Mouse (Mus musculus) intestine, embryonic 16.5 days (tissue): ENCODE data around the gene Car15. TPM values are rescaled to one million over a fixed set of nuclear protein-coding genes. Genes with fewer than 3 reads are reported as not detected.
A peak's percentile ranks its signal among the peaks of the same experiment; 100 is the strongest.

Experiments used
- ATAC-seq: fragments of 200-750 bp; cut with Nextera tagmentation; 2 replicates; pipeline ENCODE4 v1.8.0; 2017; ENCODE audit warnings: moderate TSS enrichment, moderate library complexity
- H3K27ac ChIP-seq: fragments of 300-500 bp; sonication (generic); 2 replicates; pipeline ENCODE4 v1.5.1; 2014; ENCODE audit warnings: mild to moderate bottlenecking, low read length
- H3K27me3 ChIP-seq: fragments of 300-500 bp; sonication (generic); replicated peaks from 2 replicates; pipeline ENCODE4 v1.6.1; 2014; ENCODE audit warnings: low read length, control low read depth, mixed read lengths; ENCODE audit not compliant: control insufficient read depth, insufficient read depth
- H3K36me3 ChIP-seq: fragments of 300-500 bp; sonication (generic); 2 replicates; pipeline ENCODE4 v1.6.1; 2014; ENCODE audit warnings: low read length, control low read depth; ENCODE audit not compliant: control insufficient read depth, insufficient read depth
- H3K4me1 ChIP-seq: fragments of 300-500 bp; sonication (generic); 2 replicates; pipeline ENCODE4 v1.6.1; 2014; ENCODE audit warnings: low read length, control low read depth, mixed read lengths; ENCODE audit not compliant: control insufficient read depth, insufficient read depth
- H3K4me2 ChIP-seq: fragments of 300-500 bp; sonication (generic); 2 replicates; pipeline ENCODE4 v1.6.1; 2014; ENCODE audit warnings: low read depth, low read length, control low read depth
- H3K4me3 ChIP-seq: fragments of 300-500 bp; sonication (generic); 2 replicates; pipeline ENCODE4 v1.5.1; 2014; ENCODE audit warnings: mild to moderate bottlenecking, low read length
- H3K9ac ChIP-seq: fragments of 300-500 bp; sonication (generic); 2 replicates; pipeline ENCODE4 v1.6.1; 2014; ENCODE audit warnings: low read depth, low read length
- H3K9me3 ChIP-seq: fragments of 300-500 bp; sonication (generic); 2 replicates; pipeline ENCODE4 v1.6.1; 2016; ENCODE audit warnings: low read length, control low read depth; ENCODE audit not compliant: control insufficient read depth
- WGBS: fragments of 180-500 bp; shearing (Covaris S2); extraction: QIAGEN DNeasy Blood & Tissue Kit; methylation state at CpG from one replicate; pipeline ENCODE4 v1.1.7; 2014; 5-methylcytosine and 5-hydroxymethylcytosine counted together
- polyA plus RNA-seq: library from polyadenylated mRNA; unstranded; fragments of >200 nt; fragmentation: Nextera tagmentation; extraction: Ambion mirVana; gene quantifications from 2 replicates; pipeline ENCODE4 v1.2.1, GENCODE M21; 2015

Gene Car15
- polyA plus RNA-seq, 1 experiment from 2014 or later, result 1.2 TPM

DNA sequence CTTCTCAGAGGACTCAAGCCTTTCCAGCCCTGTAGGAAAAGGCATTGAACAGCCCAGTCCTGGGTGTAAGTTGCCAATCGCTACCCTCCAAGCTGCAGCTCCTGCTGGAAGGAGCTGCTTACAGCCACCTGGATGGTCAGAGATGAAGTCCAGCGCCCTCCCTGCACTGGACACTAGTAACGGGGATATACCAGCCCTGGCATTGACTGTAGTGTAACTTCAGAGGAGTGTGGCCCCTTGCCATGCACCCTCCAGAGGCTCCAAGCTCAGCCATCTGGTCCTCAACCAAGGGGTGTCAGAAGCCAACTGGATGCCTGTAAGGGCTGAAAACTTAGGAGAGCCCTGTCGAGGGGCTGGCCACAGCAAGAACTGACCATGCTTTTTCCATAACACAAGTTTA, 1.8 kb upstream of the Car15 start:
- no peaks in the 10 kb centered on the region for H3K4me1 ChIP-seq
- peaks cover 13% of the 10 kb centered on the region for H3K27me3 ChIP-seq
- H3K27ac ChIP-seq, result no peak overlapping the region
- H3K4me3 ChIP-seq, result no peak overlapping the region
- peaks cover 22% of the 10 kb centered on the region for H3K36me3 ChIP-seq
- 89% methylated on average over 4 of the region's 4 CpGs for WGBS
- H3K9ac ChIP-seq, result no peak overlapping the region
- ATAC-seq, result no peak
- no peaks in the 10 kb centered on the region for H3K9me3 ChIP-seq
- no peak overlapping the region for H3K4me2 ChIP-seq

DNA sequence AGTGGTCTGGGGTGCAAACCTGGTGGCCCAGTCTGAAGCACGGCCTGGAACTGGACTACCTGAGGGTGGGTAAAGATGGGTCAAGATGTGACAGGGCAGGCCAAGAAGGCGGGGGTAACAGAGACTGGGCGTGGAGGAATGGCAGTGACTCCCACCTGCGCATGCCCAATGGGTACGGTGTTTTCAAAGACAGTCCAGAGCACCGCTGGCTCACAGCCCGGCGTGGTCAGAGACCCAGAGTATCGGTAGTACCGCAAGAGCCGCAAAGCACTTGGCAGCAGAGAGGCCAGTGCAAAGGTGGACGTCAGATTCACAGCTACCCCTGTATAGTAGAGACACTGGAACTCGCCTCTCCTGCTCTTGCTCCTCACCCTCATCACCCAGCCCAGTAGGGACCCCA, 2.7 kb downstream of the Car15 start:
- Histone ChIP-seq H3K36me3 (no peaks in the 10 kb centered on the region), H3K27me3 (peaks cover 56% of the 10 kb centered on the region), H3K27ac (no peak overlapping the region), H3K4me1 (peaks cover 10% of the 10 kb centered on the region), H3K9ac (no peak overlapping the region), H3K4me3 (no peak overlapping the region), H3K9me3 (no peaks in the 10 kb centered on the region), H3K4me2 (no peak overlapping the region)
- WGBS, result 47% methylated on average over 13 of the region's 13 CpGs
- ATAC-seq, result no peak

DNA sequence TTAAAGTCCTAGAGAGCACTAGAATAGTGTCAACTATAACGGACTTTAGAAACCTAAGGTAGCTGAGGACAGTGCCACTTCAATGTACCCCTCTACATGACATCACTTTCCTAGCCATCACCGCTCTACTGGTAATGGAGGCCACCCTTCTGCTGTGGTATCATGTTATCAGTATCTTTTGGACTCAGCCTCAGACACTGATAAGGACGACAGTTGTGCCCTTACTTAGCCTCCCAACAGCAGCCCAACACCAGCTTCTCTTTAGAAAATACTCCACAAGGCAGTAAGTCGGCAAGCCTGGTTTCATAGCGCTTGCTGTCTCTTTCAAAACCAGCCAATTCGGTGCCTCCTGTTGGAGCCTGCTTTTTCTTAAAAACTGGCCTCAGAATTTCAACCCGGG, 3.6 kb downstream of the Car15 start:
- Histone ChIP-seq H3K4me1 (peaks cover 10% of the 10 kb centered on the region), H3K9ac (no peak overlapping the region), H3K4me2 (peak overlapping the region; percentile 99; the same call in 1 of the 2 replicates), H3K9me3 (no peaks in the 10 kb centered on the region), H3K27me3 (peaks cover 56% of the 10 kb centered on the region), H3K4me3 (peak overlapping the region; percentile 61), H3K36me3 (no peaks in the 10 kb centered on the region), H3K27ac (no peak overlapping the region)
- 52% methylated on average over 7 of the region's 7 CpGs for WGBS
- no peak for ATAC-seq

DNA sequence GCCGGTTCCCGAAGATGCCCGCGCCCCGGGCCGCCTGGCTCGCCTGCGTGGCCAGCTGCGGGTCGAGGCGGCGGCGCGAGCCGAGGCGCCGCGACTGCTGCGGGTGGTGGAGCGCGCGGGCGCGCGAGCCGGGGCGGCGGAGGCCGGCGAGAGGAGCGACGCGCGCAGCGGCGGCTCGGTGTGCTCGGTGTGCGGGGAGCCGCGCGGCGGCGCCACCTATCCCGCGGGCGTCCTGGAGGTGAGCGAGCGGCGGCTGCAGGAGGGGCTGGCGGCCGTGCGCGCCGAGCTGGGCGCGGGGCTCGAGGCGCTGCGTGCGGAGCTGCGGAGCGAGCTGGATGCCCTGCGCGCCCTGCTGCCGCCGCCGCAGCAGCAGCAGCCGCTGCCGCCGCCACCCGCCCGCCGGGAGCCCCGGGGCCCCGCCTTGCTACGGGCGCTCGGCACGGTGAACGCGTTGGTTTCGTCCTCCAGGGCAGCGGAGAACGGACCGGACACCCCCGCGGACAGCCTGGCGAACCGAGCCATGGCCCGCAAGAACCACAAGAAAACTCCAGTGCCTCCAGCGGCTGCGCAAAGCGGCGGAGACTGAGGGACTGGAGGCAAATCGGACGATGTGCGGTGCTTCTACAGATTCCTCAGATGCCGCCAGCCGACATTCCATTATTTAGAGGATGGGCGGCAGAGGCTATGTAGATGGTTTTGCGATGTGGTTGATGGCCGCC, 4.3 kb downstream of the Car15 start:
- H3K27me3 ChIP-seq, result peaks cover 56% of the 10 kb centered on the region
- peak overlapping the region; percentile 64 for H3K9ac ChIP-seq
- no peaks in the 10 kb centered on the region for H3K36me3 ChIP-seq
- peak overlapping the region; percentile 99 for H3K4me2 ChIP-seq
- peak; percentile 58 for ATAC-seq
- WGBS, result under 1% methylated on average over 91 of the region's 103 CpGs
- no peak overlapping the region for H3K27ac ChIP-seq
- peak overlapping the region; percentile 61 for H3K4me3 ChIP-seq
- H3K9me3 ChIP-seq, result no peaks in the 10 kb centered on the region
- H3K4me1 ChIP-seq, result peaks cover 10% of the 10 kb centered on the region

DNA sequence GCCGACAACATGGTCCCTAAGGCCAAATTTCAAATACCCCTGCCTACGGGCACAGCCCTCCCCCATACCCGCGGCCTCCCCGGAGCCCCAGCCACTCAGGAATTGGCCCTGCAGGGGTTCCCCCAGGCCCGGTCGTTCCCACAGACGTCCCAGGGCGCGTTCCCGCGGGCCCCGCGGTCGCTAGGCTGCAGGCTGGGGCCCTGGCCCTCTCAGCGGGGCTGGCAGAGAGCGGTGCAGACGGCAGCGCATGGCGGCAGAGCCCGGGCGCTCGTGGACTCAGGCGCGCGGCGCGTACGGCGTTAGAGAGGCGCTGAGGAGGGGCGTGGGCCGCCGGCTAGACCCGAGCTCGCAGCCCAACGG, 4.9 kb downstream of the Car15 start:
- Histone ChIP-seq H3K36me3 (no peaks in the 10 kb centered on the region), H3K9me3 (no peaks in the 10 kb centered on the region), H3K27me3 (peaks cover 56% of the 10 kb centered on the region), H3K27ac (no peak overlapping the region), H3K9ac (peak overlapping the region; percentile 64), H3K4me1 (peaks cover 10% of the 10 kb centered on the region), H3K4me2 (peak overlapping the region; percentile 99), H3K4me3 (peak overlapping the region; percentile 61)
- under 1% methylated on average over 37 of the region's 37 CpGs for WGBS
- ATAC-seq, result peak; percentile 70

DNA sequence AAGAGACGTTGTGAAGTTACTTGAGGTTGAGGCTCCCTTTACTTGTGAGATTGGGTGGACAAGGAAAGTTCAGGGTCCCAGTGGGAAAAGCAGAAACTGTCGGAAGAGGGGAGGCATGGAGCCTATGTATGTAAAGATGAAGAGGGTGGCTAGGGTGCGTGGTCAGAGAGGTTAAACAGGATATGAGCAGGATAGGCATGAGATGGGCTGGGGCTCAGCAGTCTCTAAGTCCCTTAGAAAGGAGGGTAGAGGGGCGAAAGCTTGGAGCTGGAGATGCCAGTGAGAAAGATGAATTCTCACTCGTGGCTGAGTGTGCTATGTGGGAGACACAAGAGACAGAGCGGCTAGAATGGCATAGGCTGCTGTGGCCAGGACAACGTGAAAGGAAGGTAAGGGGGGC, 5.3 kb downstream of the Car15 start, which contains the start of gene B830017H08Rik:
B830017H08Rik (plus strand) TSS at position 301 of the 400 bp plus-strand sequence.
- Histone ChIP-seq H3K4me2 (peak within 1 kb of the TSS; percentile 99), H3K9me3 (no peaks in the 10 kb centered on the region), H3K27ac (no peak within 1 kb of the TSS), H3K9ac (peak within 1 kb of the TSS; percentile 64), H3K4me3 (peak within 1 kb of the TSS; percentile 61), H3K36me3 (no peaks in the 10 kb centered on the region), H3K27me3 (peaks cover 56% of the 10 kb centered on the region), H3K4me1 (peaks cover 10% of the 10 kb centered on the region)
- WGBS, result 30% methylated on average over 7 of the region's 7 CpGs
- no peak for ATAC-seq

DNA sequence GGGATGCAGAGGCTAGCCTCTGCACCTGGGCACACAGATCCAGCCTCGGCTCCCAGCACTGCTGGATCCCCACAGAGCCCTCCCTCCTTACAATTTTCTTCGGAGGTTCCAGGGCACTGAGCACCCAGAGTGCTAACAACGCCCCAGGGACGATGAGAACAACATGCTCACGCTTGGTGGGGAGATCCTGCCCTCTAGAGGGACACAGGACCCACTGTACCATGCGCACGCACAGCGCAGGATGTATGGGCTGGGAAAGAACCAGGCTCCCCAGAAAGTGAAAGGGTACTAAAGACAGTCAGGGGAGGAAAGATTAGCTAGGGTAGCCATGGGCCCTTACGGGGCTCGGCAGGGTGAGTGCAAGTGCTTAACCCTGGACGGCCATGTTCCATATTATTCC, 6.4 kb downstream of the Car15 start:
- Histone ChIP-seq H3K4me2 (no peak overlapping the region), H3K4me1 (peaks cover 10% of the 10 kb centered on the region), H3K9ac (no peak overlapping the region), H3K4me3 (no peak overlapping the region), H3K36me3 (no peaks in the 10 kb centered on the region), H3K27ac (no peak overlapping the region), H3K9me3 (no peaks in the 10 kb centered on the region), H3K27me3 (peaks cover 56% of the 10 kb centered on the region)
- WGBS, result 20% methylated on average over 11 of the region's 11 CpGs
- ATAC-seq, result no peak

DNA sequence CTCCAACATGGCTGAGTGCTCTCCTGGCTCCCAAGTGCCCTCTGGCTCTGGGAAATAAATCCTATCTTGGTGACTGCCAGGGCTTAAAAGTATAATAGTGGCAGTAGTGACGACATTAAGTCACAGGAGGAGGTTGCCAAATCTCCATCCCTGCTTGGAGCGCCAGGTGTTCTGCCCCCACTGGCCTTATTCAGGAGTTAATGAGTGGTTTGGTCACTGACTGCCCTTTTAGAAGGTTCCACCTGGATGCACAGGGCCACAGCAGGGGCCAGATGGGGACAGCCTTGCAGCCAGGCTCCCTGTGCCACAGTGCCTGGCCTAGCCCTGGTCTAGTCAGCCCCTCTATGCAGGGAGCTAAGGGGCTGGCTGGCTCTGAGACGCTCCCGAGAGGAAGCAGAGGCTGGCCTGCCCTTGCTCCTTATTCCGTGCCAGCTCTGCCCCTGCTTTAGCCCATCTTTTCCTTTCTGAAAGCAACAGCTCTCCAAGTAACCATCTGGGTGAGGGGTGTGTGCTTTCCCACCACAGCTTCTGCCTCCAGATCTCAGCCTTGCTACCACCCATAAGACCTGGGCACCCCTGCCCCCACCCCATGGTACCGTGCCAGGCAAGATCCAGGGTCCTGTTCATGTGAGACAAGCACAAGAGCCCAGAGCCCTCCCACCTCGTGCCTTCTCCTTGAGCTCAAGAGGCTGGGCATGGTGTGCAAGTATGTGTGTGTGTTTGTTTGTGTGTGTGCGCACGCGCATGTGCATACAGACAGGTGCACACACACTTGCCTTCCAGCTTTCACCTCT, 7.6 kb downstream of the Car15 start:
- H3K4me2 ChIP-seq, result no peak overlapping the region
- no peak for ATAC-seq
- H3K27ac ChIP-seq, result no peak overlapping the region
- H3K4me3 ChIP-seq, result no peak overlapping the region
- no peaks in the 10 kb centered on the region for H3K36me3 ChIP-seq
- peaks cover 49% of the 10 kb centered on the region for H3K27me3 ChIP-seq
- H3K9me3 ChIP-seq, result no peaks in the 10 kb centered on the region
- peaks cover 10% of the 10 kb centered on the region for H3K4me1 ChIP-seq
- 75% methylated on average over 10 of the region's 10 CpGs for WGBS
- no peak overlapping the region for H3K9ac ChIP-seq

DNA sequence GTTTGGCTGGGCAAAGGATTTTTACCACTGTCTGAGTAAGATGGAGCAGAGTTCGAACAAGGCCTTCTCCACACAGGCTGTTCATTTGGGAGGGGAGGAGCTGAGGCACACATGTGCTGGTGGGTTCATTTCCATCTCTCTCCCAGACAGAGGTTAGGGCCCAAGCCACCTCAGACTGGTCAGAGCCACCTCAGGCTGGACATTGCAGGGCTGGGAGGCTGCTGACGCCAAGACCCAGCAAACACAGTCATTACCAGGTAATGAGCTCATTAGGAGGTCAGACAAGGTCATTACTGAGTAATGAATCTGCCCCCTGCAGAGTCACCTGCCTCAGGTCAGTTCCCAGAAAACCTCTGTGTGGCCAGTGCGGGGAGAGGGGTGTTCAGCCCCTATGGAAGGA, 9.3 kb downstream of the Car15 start:
- Histone ChIP-seq H3K9ac (no peak overlapping the region), H3K9me3 (no peaks in the 10 kb centered on the region), H3K4me2 (no peak overlapping the region), H3K27ac (no peak overlapping the region), H3K27me3 (peaks cover 31% of the 10 kb centered on the region), H3K4me3 (no peak overlapping the region), H3K36me3 (no peaks in the 10 kb centered on the region), H3K4me1 (peaks cover 7% of the 10 kb centered on the region)
- WGBS, result 76% methylated on average over 3 of the region's 3 CpGs
- ATAC-seq, result no peak
